Mouse (Mus musculus) kidney, embryonic 16.5 days (tissue): Measurements from ENCODE around the gene Espn. TPM values are rescaled to one million over a fixed set of nuclear protein-coding genes. Genes with fewer than 3 reads are reported as not detected.

Experiments used
- ATAC-seq: fragments of 200-750 bp; cut with Nextera tagmentation; 2 replicates; pipeline ENCODE4 v1.8.0; 2017; ENCODE audit warnings: moderate TSS enrichment; ENCODE audit not compliant: low FRiP score, low TSS enrichment
- H3K27ac ChIP-seq: fragments of 300-500 bp; sonication (generic); 2 replicates; pipeline ENCODE4 v1.5.1; 2014; ENCODE audit warnings: low read length
- H3K27me3 ChIP-seq: fragments of 300-500 bp; sonication (generic); 2 replicates; pipeline ENCODE4 v1.6.1; 2014; ENCODE audit warnings: low read length, control low read depth, mixed read lengths; ENCODE audit not compliant: insufficient read depth
- H3K36me3 ChIP-seq: fragments of 300-500 bp; sonication (generic); 2 replicates; pipeline ENCODE4 v1.6.1; 2014; ENCODE audit warnings: low read length, control low read depth, mixed read lengths; ENCODE audit not compliant: insufficient read depth
- H3K4me1 ChIP-seq: fragments of 300-500 bp; sonication (generic); 2 replicates; pipeline ENCODE4 v1.6.1; 2014; ENCODE audit warnings: low read length, control low read depth, mixed read lengths; ENCODE audit not compliant: insufficient read depth
- H3K4me2 ChIP-seq: fragments of 300-500 bp; sonication (generic); replicated peaks from 2 replicates; pipeline ENCODE4 v1.6.1; 2014; ENCODE audit warnings: low read depth, low read length
- H3K4me3 ChIP-seq: fragments of 300-500 bp; sonication (generic); 2 replicates; pipeline ENCODE4 v1.5.1; 2014; ENCODE audit warnings: mild to moderate bottlenecking, low read length
- H3K9ac ChIP-seq: fragments of 300-500 bp; sonication (generic); replicated peaks from 2 replicates; pipeline ENCODE4 v1.6.1; 2014; ENCODE audit warnings: low read length
- H3K9me3 ChIP-seq: fragments of 300-500 bp; sonication (generic); 2 replicates; pipeline ENCODE4 v1.6.1; 2016; ENCODE audit warnings: low read length, control low read depth
- WGBS: fragments of 180-500 bp; shearing (Covaris S2); extraction: QIAGEN DNeasy Blood & Tissue Kit; methylation state at CpG from one replicate; pipeline ENCODE4 v1.1.7; 2014; 5-methylcytosine and 5-hydroxymethylcytosine counted together
- polyA plus RNA-seq: library from polyadenylated mRNA; unstranded; fragments of >200 nt; fragmentation: Nextera tagmentation; extraction: Ambion mirVana; gene quantifications from 2 replicates; pipeline ENCODE4 v1.2.1, GENCODE M21; 2015

Gene Espn
- polyA plus RNA-seq, 1 experiment from 2014 or later: 22.2 TPM

DNA sequence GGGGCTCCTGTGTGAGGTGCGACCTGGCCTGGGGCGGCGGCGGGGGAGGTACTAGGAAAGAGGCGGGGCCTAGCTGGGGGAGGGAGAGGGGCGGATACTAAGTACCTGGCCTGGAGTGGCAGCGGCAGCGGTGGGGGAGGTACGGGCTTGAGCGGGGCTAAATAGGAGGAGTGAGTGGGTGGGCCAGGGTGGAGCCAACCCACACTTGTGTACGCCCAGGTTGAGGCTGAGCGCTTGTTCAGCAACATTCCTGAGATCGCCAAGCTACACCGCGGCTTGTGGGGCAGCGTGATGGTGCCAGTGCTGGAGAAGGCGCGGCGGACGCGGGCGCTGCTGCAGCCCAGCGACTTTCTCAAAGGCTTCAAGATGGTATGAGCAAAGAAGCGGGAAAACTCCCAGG lies 44.7 kb downstream of the Espn start:
- Histone ChIP-seq H3K4me1 (peaks cover 36% of the 10 kb centered on the region), H3K9me3 (no peaks in the 10 kb centered on the region), H3K27ac (peak overlapping the region; percentile 96), H3K27me3 (no peaks in the 10 kb centered on the region), H3K9ac (peak overlapping the region; percentile 68), H3K4me3 (peak overlapping the region; percentile 49), H3K4me2 (peak overlapping the region; percentile 72), H3K36me3 (peaks cover 51% of the 10 kb centered on the region)
- peak; percentile 90 for ATAC-seq
- 18% methylated on average over 23 of the region's 24 CpGs for WGBS

DNA sequence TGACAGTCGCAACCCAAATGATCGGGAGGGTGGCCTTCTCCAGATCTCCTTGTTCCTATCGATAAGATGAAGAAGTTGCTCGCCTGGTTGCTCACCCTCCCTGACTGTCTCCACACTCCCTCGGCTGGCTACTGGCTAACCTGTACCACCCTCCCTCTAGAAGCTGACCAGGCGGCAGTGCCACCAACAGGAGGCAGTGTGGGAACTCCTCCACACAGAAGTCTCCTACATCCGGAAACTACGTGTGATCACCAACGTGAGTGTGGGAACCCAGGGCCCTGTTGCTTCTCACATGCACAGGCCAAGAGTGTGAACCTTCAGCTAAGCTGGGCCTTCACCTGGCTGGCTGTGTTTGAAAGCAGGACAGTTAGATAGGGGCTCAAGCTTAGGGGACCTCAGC lies 45.4 kb downstream of the Espn start:
- Histone ChIP-seq H3K27ac (peak overlapping the region; percentile 76), H3K36me3 (peaks cover 51% of the 10 kb centered on the region)
- WGBS: 62% methylated on average over 9 of the region's 9 CpGs

DNA sequence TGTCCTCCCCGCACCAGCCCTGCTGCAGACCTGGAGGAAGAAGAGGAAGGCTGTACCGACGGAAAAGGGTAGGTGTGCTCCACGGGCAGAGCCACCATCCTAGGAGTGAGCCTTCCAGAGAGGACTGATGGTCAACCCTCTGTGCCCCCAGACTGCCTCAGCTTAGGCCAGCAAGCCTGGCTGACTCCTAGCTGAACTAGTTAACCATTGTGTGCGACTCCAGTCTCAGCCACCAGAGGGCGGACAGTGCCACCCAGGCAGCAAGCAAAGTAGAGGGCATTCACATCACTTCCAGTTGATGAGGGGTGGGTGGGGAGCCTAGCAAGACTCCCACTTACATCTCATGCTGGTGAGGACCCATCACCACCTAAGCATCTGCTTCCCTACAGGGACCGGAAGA lies 49.1 kb downstream of the Espn start:
- no peaks in the 10 kb centered on the region for H3K9me3 ChIP-seq
- no peak overlapping the region for H3K4me2 ChIP-seq
- H3K27me3 ChIP-seq: no peaks in the 10 kb centered on the region
- H3K9ac ChIP-seq: no peak overlapping the region
- H3K27ac ChIP-seq: no peak overlapping the region
- WGBS: 43% methylated on average over 7 of the region's 7 CpGs
- H3K36me3 ChIP-seq: peaks cover 39% of the 10 kb centered on the region
- ATAC-seq: no peak
- H3K4me3 ChIP-seq: no peak overlapping the region
- peaks cover 45% of the 10 kb centered on the region for H3K4me1 ChIP-seq

More for the DNA sequence above, 45.4 kb downstream of the Espn start:
- Histone ChIP-seq H3K4me2 (peak overlapping the region; percentile 72; the same call in 1 of the 2 replicates), H3K9ac (no peak overlapping the region; the same call in 1 of the 2 replicates), H3K9me3 (no peaks in the 10 kb centered on the region), H3K4me1 (peaks cover 37% of the 10 kb centered on the region), H3K27me3 (no peaks in the 10 kb centered on the region), H3K4me3 (no peak overlapping the region)
- no peak for ATAC-seq

DNA sequence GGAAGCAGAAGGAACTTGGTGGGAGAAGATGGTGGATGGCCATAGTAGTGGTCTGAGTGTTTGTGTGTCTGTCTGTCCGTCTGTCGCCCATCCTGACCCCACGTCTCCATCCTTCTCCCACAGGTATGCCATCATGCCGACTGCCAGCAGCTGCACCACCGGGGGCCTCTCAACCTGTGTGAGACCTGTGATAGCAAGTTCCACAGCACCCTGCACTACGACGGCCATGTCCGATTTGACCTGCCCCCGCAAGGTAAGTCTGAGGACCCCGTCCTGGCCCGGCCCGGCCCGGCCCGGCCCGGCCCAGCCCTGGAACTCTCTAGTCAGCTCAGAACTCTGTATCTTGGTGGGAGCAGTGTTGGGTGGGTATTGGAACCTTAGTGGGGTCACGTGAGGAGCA lies 50.2 kb downstream of the Espn start:
- H3K27me3 ChIP-seq: no peaks in the 10 kb centered on the region
- peaks cover 43% of the 10 kb centered on the region for H3K4me1 ChIP-seq
- no peak overlapping the region for H3K4me3 ChIP-seq
- H3K9ac ChIP-seq: no peak overlapping the region
- H3K27ac ChIP-seq: peak overlapping the region; percentile 74; the same call in 1 of the 2 replicates
- H3K4me2 ChIP-seq: no peak overlapping the region
- 90% methylated on average over 16 of the region's 16 CpGs for WGBS
- peaks cover 37% of the 10 kb centered on the region for H3K36me3 ChIP-seq
- no peak for ATAC-seq
- no peaks in the 10 kb centered on the region for H3K9me3 ChIP-seq

DNA sequence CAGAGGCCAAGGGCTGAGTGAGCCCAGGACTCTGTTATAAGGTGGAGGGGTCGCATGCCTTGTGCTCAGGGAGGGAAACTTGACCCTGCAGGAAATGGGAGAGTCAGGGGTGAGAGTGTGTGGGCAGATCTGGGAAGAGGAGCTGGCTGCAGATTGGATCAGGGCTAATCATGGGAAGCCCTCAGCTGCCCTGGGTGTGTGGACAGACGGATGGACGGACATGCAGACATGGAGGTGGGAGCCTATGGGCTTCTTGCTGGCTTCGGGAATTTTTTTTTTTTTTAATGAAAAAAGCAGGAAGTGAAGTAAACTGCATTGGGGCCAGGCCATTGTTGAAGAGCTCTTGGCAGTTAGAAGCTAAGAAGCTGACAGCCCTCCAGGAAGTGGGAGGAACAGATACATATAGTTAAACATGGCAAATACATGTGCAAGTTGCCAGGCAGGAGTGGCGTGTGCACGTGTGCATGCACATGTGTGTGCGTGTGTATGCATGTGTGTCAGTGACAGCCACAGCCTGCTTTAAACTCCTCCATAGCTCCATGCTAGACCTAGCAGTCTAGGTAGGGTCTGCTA lies 51.0 kb downstream of the Espn start:
- H3K4me1 ChIP-seq: peaks cover 40% of the 10 kb centered on the region
- WGBS: 34% methylated on average over 7 of the region's 7 CpGs
- no peaks in the 10 kb centered on the region for H3K9me3 ChIP-seq
- H3K4me3 ChIP-seq: no peak overlapping the region
- H3K4me2 ChIP-seq: 0 out of 2 replicates have a peak overlapping the region, but pooled peaks have one; percentile 2
- H3K9ac ChIP-seq: peak overlapping the region; percentile 39; the same call in 1 of the 2 replicates
- H3K36me3 ChIP-seq: peaks cover 32% of the 10 kb centered on the region
- ATAC-seq: peak; percentile 17; the same call in 1 of the 2 replicates
- peak overlapping the region; percentile 74 for H3K27ac ChIP-seq
- no peaks in the 10 kb centered on the region for H3K27me3 ChIP-seq

DNA sequence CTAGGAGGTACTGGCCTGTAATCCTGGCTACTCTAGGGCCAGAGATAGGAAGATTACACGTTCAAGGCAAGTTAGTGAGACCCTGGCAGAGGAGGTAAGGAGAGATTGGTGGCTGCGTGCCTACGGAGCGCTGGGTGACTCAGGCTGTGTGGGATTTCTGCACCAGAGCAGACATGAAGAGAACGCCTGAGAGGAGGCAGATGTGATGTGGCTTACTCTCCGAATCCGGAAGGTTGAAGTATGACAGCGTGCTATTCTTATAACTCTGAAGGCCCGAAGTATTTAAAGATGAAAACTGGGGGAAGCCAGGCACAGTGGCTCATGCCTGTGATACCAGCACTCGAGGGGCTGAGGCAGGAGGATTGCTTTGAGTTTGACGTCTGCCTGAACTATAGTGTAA lies 51.6 kb downstream of the Espn start:
- Histone ChIP-seq H3K4me1 (peaks cover 40% of the 10 kb centered on the region), H3K4me3 (no peak overlapping the region), H3K9ac (peak overlapping the region; percentile 39; the same call in 1 of the 2 replicates), H3K27me3 (no peaks in the 10 kb centered on the region), H3K27ac (peak overlapping the region; percentile 74), H3K4me2 (0 out of 2 replicates have a peak overlapping the region, but pooled peaks have one; percentile 2), H3K36me3 (peaks cover 27% of the 10 kb centered on the region), H3K9me3 (no peaks in the 10 kb centered on the region)
- WGBS: 50% methylated on average over 11 of the region's 11 CpGs
- no peak for ATAC-seq

DNA sequence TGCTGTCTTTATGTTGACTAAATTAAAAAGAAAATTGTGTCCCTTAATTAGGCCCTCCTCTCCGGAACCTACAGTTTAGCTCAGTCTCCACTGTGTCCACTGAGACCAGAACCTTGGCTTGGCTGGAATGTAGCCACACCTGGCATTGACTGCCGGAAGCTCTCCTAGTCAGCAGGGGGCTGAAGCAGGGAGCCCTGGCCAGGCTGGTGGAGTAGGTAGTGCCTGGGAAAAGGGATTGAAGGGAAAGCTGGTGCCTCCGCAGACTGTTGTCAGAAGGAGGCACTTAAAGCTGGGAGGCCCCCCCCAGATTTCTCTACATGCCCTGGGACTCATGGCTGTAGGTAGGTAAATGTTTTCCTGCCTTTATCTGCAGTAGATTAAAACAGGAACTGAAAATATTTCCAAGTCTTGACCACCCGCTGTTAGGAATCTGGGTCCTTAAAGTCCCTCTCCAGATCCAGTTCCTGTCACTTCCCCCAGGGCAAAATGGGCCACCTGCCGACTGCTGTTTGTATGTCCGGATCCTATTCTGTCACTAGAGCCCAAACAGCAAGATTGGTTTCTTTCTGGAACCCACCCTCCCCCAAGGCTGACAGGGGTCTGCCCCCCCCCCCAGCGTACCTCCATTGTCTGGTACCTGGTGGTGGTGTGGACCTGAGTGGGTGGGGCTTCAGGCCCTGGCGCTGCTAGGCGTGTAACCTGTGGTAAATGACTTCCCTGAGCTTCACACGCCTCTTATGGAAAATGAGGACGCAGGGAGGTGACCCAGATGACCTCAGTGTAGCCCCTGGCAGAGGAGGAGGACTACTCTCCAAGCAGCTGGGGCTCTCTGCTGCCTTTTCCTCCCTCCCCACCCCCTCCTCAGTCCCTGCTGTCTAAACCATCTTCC lies 54.0 kb downstream of the Espn start:
- Histone ChIP-seq H3K9me3 (no peaks in the 10 kb centered on the region), H3K27me3 (no peaks in the 10 kb centered on the region), H3K9ac (no peak overlapping the region; the same call in 1 of the 2 replicates), H3K27ac (no peak overlapping the region), H3K4me3 (peak overlapping the region; percentile 39; the same call in 1 of the 2 replicates), H3K4me2 (peak overlapping the region; percentile 14), H3K36me3 (peaks cover 12% of the 10 kb centered on the region; the same call in 1 of the 2 replicates), H3K4me1 (peaks cover 40% of the 10 kb centered on the region)
- 39% methylated on average over 11 of the region's 11 CpGs for WGBS
- no peak for ATAC-seq

DNA sequence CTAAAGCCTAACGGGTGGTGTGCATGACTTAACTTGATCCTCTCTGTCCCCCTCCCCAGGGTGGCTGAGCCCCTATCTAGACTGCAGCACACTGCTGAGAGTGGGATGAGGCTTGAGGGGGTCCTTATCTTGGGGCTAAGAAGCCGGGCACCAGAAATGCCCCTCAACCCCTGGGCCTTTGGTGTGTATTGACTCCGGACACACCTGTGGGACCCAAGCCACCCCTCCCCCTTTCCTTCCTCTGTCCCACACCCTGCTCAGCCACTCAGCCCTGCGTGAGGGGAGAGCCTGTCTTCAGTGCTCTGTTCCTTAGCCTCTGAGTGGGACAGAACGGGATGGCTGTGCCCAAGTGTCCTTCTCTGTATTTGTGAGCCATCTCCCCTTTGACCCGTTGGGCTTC lies 55.2 kb downstream of the Espn start:
- peak overlapping the region; percentile 26; the same call in 1 of the 2 replicates for H3K4me2 ChIP-seq
- no peak; the same call in 1 of the 2 replicates for ATAC-seq
- peak overlapping the region; percentile 48; the same call in 1 of the 2 replicates for H3K27ac ChIP-seq
- no peaks in the 10 kb centered on the region for H3K9me3 ChIP-seq
- no peaks in the 10 kb centered on the region for H3K27me3 ChIP-seq
- WGBS: 53% methylated on average over 6 of the region's 6 CpGs
- H3K36me3 ChIP-seq: peaks cover under 1% of the 10 kb centered on the region; the same call in 1 of the 2 replicates
- peak overlapping the region; percentile 39 for H3K4me3 ChIP-seq
- peaks cover 41% of the 10 kb centered on the region for H3K4me1 ChIP-seq
- H3K9ac ChIP-seq: peak overlapping the region; percentile 50

DNA sequence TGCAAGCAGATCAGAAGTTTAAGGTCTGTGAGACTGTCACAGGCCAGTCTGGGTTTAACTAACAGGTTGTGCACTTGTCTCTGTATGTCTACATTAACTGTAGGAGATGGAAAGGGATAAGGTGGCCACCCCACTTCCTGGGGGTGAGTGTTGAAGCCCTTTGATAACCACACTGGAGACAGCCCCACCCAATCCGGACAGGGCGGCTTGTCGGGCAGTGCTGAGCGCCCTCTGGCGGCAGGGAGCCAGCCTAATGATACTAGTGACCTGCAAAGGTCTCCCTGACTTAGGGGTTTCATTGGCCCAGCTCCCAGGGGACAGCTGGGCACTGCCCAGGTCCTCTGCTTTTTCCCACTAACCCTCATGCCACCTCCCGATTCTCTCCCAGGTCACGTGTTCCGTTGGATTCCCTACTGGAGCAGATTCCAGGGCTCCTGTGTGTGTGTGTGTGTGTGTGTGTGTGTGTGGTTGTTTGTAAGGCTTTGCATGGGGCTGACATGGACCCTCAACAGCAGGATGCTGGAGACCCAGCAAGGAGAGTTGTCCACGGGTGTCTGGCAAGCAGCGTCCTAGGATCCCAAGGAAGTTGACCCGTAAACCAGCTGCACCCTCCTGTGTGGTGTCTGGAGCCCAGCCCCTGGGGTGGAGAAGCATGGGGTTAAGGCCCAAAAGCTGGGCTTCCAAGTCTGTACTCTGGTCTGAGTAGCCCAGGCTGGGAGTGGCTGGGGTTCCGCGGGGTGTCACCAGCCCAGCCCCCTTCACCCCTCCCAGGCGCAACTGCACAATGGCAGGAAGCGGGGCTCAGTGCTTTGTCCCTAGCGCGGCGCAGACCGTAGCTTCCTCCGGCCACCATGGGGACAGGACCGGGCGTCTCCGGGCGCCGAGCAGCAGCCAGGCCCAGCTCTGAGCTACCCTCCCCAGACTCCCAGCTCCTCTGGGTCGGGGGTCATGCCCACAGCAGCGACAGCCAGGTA lies 55.9 kb downstream of the Espn start:
- Histone ChIP-seq H3K27ac (peak overlapping the region; percentile 48; the same call in 1 of the 2 replicates), H3K4me2 (0 out of 2 replicates have a peak overlapping the region, but pooled peaks have one; percentile 26), H3K4me1 (peaks cover 34% of the 10 kb centered on the region), H3K27me3 (no peaks in the 10 kb centered on the region), H3K9me3 (no peaks in the 10 kb centered on the region), H3K4me3 (peak overlapping the region; percentile 39), H3K9ac (peak overlapping the region; percentile 50), H3K36me3 (no peaks in the 10 kb centered on the region)
- WGBS: 33% methylated on average over 27 of the region's 27 CpGs
- peak; percentile 41 for ATAC-seq
